Mouse (Mus musculus) olfactory bulb, adult 2 months (tissue): ENCODE data around the gene Slc34a2.

Experiments used
- CTCF ChIP-seq: fragments of 200-500 bp; IDR thresholded peaks from 2 replicates; pipeline ENCODE4 v1.5.1; 2012; ENCODE audit warnings: low read depth, mild to moderate bottlenecking, low read length, moderate library complexity; ENCODE audit not compliant: insufficient read depth
- POLR2A ChIP-seq: fragments of 200-500 bp; IDR thresholded peaks from 2 replicates; pipeline ENCODE4 v1.6.1; 2012; ENCODE audit warnings: mild to moderate bottlenecking, low read depth, low read length, moderate library complexity; ENCODE audit not compliant: insufficient read depth

- TF ChIP-seq POLR2A (no peak), CTCF (no peak)
These were observed 80.3 kb downstream of the Slc34a2 start for GRCm38 (mm10) chr5:53118212-53118611.
